Mouse (Mus musculus) heart, postnatal 0 days (tissue): ENCODE data around the gene Copz2.

Experiments used
- CTCF ChIP-seq: IDR thresholded peaks from 2 replicates; pipeline ENCODE4 v1.5.1; 2016; ENCODE audit warnings: antibody characterized with exemption, control low read depth, low read depth
- EP300 ChIP-seq: IDR thresholded peaks from 2 replicates; pipeline ENCODE4 v1.6.1; 2016; ENCODE audit warnings: antibody characterized with exemption, low read depth

DNA sequence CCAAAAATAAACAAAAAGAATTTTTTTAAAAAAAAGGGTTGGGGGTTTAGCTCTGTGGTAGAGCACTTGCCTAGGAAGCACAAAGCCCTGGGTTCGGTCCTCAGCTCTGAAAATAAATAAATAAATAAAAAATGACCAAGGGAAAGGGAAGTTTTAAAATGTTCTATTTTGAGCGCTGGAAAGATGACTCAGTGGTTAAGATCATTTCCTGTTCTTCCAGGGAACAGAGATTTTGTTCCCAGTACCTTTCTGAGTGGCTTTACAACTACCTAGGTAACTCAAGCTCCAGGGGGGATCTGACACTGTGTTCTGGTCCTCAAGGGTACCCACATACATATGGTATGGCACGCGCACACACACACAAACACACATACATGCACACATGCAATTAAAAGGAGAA is 46.2 kb downstream of the Copz2 start:
- TF ChIP-seq CTCF (no peak), EP300 (no peak)
